Mouse (Mus musculus) layer of hippocampus, adult 18-20 months (tissue): ENCODE measurements at regions not wholly inside any gene's neighbourhood (a gene's known extent, or its start where the extent isn't known, plus 50 kb on each side); places are given as distances from the start of the nearest gene placed in this dataset.
"Not testable (repeated sequence)": the region's sequence is repeated elsewhere in the genome, so short reads cannot be mapped to it uniquely, and the experiment has no call there.

Source experiments
- DNase-seq, 2 experiments: peaks; one replicate each; pipeline ENCODE4 v3.0.0; 2022; ENCODE audit warnings: low spot score in 2 of 2

DNA sequence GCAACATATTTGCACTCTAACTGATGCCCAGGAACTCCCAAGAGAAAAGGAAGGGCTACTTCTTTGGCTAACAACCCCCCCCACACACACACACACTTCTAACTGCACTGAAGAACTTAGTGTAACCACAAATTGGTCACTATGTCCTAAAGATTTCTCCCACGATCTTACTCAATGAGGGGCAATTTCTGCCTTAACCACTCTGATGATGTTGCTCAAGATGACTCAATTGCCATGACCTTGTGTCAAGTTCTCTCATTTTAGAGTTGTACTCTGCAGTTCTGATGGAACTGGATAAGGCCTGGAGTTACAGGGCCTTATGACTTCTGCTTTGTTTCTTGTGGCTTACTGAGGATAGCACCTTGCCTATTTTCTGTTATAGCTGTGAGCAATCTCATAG, 81.7 kb downstream of the Sem1 start:
- no peak for DNase-seq

DNA sequence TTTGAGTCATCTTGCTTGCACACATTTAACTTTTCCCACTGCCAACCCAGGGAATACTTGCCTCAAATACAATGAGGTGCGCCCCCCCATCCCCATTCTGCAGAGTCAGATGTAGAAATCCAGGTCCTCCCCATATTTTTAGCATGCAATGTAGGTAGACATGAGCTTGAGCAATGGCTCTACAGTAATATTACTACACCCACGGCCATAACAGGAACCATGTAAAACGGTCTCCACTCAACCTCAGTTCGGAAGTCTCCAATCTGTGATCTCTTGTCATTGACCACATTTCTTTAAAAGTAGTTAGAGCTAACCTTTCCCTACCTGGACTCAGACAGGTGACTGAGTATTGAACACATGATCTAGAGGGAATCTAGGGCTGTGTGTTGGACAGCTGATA, 82.1 kb downstream of the Sem1 start:
- no peak for DNase-seq

DNA sequence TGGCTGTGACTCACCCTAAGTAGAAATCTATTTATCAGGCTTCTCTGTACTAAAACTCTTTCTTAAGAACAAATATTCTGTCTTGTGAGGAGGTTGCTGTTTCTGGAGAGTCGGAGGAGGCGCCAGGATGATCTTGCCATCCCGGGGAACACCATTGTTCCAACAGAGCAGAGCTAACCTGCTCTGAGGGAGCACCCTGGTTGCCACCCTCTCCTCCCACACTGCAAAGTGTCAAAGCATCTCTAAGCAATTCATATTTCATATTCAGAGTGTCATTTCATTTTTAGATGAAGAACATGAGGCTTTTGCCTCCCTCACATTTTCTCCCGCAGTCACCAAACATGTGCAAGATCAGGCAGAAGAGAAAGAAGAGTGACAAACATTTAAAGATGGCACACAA, 90.3 kb downstream of the Sem1 start:
- peak; percentile 21 to 58 for DNase-seq

DNA sequence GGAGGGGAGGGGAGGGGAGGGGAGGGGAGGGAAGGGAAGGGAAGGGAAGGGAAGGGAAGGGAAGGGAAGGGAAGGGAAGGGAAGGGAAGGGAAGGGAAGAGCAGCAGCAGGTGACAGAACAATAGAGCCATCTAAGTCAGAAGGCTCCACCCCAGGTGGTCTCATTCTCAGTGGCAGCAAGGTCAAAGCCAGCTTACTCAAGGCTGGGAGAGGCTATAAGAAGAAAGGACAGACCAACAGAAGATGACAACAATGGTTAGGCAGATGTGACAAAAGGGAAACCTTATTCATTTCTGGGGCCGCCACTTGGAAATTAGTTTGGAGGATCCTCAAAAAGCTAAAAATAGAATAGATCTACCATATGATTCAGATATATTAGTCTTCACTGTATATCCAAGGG, 96.9 kb downstream of the Sem1 start:
- DNase-seq = not testable (repeated sequence)

DNA sequence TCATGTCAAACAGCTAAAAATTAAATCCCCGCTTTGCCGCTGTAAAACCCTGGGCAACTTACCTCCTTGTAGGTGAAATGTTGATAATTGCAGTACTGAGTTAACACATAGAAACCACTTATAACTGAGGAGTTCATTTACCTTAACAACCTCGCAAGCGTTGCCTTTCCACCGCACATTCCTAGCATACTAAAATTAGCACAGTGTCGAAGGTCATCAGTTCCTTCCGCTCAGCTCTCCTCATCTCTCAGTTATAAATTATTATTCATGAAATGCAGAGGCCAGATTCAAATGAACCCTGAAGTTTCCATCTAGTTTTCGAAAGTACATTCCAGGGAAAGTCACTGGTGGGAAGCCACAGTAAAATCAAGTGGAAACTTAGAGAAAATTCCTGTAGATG, 108.1 kb downstream of the Sem1 start:
- no peak for DNase-seq

DNA sequence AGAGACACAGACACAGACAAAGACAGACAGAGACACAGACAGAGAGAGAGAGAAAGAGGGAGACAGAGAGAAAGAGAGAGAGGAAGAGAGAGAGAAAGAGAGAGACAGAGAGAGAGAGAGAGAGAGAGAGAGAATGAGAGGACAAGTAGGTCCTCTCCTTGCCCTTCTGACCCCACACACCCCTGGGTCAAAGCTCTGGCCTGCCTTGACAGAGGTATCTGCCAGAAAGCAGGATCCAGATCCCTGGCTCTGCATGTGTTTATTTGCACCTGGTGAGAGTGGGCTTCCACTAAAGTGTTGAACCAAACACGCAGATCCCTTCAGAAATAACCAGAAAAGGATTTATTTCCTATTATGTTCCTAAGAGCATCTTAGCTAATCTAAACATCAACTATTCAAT, 110.9 kb downstream of the Sem1 start:
- no peak for DNase-seq

DNA sequence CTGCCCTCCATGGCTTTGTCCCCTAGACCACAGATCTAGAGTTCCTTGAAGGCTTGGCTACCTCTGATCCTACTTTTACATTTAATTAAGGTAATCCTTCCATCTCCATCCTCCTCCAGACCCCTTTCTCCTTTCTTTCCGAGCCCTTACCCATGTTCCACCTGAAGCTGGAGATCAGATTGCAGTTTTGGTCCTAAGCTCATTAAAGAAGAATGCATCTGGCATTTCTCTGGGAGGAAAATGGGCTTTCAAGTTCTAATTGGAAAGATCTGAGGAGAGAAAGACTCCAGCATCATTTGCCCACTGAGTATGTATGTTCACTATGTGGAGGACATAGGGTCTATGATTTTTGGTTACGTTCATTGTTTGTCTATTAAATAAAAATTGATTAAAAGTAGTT, 112.2 kb downstream of the Sem1 start:
- DNase-seq = no peak

DNA sequence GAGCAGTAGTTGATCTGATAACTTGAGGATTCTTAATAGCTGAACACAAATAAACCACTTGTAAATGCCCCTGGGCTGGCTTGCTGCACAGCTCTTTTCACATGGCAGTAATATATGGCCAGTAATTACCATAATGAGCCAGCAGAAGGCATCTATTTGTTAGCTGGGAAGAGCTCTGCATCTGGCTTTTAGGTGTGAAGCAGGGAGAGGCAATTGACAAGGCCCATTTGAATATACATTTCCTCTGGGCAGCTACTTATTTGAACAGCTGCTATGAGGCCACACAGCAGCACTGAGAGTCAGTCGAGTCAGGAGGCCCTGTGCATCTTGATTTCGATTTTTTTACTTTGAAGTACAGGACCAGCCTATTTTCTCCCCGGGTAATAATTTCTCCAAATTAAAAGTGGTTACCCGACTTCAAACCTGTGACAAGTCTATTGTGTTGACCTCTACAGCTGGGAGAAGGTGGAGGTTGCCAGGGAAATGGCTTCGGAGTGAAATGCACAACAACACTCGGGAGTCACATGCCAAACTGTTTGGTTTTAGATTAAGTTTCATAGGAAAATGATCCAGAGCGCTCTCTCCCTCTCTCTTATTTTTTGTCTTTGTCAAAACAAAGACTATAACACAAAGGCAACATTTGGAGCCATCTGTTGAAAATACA, 114.5 kb downstream of the Sem1 start:
- DNase-seq = no peak

DNA sequence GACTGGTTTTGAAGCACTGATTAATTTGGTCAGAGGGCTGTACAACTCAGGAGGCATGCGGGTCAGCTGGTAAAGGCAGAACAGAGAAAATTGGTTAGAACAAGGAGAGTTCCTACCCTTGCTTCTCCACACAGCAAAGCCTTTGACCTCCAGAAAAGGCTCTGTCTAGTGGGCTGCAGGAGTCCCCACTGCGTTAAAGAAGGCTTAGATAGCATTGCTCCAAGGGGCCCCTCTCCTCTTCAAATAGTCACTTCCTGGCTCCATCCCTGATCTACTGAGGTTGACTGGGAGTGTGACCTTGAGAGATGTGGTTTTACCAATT, 118.6 kb downstream of the Sem1 start:
- DNase-seq = no peak

DNA sequence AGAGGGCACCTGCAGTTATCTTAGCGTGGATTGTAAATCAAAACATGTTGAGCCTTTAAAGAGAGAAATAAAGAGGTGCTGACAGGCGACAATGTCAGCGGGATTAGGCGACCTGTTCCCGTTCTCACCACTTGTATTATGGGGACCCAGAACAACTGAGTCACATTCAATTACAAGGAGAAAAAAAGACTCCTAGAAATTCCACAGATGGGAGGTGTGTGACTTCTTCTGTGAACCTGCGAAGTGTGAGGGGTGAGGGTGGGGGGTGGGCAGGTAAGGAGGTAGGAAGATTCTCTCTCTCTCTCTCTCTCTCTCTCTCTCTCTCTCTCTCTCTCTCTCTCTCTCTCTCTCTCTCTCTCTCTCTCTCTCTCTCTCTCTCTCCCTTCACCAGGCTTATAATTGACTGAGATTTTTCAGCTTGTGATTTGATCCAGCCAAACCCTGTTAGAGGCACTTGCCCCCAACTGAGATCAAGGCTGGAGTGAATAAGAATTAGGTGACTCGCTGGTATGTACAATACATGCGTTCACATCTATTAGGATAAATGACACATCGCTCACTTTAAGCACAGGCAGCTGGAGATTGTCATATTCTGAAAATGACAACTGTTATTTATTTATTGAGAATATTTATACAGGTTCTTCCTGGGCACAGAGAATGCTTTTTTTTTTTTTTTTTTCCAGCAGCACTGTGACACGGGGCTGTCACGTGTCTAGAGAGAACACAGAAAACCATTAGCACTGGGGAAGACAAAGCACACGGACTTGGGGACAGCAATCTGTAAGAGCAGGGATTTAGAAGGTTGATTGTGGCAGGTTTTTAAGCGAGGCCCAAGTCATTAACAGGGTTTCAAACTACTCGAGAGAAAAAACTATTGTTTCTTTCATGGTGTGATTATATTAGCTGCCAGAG, 119.2 kb downstream of the Sem1 start:
- DNase-seq = no peak

DNA sequence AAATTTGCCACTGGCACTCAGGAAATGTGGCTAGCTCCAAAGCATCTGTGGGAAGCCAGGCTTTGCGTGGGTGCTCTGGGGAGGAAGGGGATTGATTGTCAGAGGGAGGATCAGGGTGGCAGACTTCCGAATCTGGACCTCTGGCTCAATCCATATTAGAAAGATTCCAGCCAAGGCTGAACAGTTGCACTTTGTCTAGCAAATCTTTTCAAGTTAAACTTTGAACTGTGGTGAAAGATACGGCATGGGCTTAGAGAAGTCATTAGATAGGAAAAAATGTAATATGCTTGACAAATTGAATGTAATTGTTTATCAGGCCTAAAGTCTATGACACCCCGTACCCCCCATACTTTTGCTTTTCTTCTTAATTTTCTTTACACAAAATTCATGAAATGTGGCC, 120.7 kb downstream of the Sem1 start:
- DNase-seq = no peak

DNA sequence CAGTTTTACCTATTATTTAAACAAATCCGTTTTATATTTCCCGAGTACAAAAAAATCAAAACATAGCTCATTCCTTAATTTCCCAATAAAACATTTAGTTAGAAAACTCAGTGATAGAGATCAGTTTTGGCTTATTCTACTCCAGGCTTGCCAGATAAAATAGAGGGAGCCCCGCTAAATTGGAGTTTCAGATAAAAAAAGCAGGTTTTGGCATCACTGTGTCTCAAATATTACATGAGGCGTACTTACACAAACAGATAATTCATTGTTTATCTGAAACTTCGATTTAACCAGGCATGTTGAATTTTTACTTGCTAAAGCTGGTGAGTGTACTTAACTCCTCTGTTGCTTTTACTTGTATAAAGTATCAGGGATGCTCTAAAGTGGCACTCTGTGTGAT, 121.5 kb downstream of the Sem1 start:
- DNase-seq = no peak

DNA sequence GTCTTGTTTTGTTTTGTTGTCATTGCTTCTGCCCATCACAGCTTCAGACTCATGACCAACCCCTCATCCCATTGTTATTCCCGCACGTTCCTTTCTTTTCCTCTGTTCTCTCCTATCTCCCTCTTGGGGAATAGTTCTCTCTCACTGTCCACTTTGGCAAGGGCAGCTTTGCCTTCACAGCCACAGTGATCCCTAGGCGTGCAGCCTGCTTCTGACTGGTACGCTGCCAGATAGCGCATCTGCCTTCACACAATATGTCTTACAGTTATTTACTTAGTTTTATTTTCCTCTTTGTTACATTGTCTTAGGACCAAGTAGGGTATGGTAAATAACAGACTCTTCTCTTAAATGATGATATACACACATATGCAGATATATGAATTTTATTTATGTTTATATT, 122.9 kb downstream of the Sem1 start:
- DNase-seq = no peak

DNA sequence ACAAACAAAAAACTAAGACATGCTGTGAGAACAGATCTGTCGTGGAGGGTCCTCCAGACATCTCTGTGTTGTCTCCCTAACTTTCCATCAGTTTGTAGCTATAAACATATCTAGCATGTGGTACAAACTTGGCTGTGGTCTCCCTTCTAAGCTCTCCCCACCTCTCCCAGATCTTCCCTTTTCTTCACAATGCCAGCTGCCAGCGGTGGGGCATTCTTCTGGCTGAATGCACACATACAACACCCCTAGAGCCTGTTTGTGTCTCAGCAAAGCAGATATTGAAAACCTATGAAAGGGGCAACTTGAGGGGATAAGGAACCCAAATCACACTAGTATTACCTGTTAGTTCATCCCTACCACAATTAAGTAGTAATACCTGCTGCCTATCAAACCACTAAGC, 124.1 kb downstream of the Sem1 start:
- no peak for DNase-seq

DNA sequence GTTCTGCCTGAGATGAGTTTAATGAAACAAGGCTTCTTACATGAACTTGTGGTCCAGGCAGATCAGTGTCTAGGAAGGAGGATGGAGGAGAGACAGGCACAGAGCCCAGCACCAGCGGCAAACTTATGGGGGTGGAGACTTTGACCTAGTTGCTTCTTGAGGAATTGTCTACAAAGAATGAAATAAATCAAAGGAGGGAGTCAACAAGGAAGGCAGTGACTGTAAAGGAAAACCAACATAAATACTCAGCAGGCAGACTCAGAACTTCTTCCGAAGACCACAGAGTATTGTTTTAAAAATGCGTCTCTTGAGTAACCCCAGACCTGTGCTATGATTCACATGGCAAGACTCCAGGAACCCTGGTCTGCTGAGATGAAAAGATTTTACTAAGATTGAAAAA, 143.6 kb downstream of the Sem1 start:
- DNase-seq = no peak

DNA sequence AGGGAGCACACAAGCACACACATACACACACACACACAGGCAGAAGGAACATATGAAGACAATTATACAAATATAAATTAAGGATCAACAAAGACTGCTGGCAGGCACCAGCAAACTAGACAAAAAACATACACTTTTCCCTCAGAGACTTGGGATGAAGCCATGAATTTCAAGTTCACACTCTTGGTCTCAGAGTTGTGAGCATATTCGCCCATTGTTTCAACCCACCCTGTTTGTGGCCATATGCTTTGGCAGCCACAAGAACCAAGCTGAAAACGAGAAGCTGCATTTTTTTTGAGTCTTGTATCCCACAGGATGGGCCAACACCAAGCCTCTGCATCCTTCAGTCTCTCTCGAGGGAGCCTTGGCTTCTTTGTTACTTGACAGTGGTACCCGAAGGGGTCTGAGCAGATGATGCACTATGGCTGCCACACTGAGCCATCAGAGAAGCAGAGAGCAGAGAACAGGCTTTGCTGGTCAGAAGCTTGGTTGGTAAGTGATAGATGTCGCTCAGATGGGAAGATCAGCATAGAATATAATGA, 144.1 kb downstream of the Sem1 start:
- no peak for DNase-seq

DNA sequence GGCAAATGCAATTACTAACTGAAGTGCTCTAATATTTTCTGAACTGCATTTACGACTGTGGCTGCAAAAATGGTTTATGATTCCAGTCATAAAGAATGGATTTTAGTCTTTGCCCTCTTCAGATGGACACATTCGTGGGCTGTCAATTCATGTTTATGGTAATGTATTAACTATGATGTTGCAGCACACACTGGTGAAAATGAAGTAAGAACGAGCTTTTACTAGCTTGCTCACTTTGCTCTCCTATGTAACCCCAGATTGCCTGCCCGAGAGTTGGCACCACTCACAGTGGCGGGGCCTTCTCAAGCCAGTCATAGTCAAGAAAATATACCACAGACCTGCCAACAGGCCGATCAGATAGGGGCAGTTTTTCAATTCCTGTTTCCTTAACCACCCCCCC, 145.3 kb downstream of the Sem1 start:
- DNase-seq = no peak

DNA sequence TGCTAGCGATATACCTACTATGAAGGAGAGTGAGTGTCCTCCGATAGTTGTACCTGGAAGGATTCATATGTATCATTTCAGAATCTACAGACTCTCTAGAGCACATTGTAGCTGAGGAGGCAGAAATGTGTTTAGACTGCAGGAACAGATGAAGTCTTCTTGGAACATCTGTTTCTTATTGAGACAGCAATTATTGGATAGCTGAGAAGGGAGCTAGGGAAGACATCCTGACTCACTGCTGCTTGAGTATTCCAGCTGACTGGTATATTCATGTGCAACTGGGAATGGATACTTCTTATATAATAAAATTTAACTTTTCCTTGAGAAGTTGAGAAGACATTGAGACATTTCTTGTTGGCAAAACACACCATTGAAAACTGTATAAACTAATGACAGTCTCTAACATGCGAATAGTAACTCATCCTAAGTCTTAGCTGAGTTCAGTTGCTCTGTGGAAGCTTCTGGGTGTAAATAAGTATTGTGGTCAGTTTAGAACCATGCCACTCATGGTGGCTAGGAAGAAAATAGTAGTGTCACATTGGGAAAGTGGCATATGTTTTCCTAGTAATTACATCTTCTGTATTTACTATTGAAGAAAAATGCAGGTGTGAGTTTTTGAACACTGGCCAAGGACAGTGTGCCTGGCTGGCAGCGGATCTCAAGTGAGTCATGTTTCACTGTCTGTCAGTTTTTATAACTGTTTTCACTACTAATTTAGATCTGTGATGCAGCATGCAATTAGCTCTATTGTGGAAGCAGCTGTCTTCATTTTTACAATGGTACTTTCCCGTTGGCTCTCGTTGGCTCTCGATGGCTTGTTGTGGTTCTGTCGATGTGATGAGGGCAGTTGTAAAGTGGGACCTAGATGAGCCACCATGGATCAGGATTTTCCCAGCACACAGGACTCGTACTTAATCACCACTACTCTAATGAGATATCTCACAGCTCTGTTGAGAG, 163.5 kb downstream of the Sem1 start:
- peak; percentile 1 to 16 for DNase-seq

DNA sequence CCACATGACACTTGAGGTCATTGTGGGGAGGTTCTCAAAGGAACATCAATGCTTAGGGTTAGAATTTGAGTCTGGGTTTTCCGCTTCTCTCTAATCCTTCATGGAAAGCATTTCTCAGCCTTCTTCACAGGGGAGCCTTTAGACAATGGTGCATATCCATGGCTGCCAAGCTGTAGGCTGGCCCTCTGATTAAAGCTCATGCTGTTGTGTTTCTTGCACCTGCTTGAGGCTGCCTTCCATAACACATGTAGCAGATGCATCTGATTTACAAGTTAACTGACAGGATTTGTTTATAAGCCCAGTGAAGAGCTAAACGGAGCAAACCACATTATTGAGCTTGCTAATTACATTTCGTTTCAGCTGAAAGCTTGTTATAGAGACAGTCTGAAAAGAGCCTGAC, 180.5 kb downstream of the Sem1 start:
- DNase-seq = no peak

DNA sequence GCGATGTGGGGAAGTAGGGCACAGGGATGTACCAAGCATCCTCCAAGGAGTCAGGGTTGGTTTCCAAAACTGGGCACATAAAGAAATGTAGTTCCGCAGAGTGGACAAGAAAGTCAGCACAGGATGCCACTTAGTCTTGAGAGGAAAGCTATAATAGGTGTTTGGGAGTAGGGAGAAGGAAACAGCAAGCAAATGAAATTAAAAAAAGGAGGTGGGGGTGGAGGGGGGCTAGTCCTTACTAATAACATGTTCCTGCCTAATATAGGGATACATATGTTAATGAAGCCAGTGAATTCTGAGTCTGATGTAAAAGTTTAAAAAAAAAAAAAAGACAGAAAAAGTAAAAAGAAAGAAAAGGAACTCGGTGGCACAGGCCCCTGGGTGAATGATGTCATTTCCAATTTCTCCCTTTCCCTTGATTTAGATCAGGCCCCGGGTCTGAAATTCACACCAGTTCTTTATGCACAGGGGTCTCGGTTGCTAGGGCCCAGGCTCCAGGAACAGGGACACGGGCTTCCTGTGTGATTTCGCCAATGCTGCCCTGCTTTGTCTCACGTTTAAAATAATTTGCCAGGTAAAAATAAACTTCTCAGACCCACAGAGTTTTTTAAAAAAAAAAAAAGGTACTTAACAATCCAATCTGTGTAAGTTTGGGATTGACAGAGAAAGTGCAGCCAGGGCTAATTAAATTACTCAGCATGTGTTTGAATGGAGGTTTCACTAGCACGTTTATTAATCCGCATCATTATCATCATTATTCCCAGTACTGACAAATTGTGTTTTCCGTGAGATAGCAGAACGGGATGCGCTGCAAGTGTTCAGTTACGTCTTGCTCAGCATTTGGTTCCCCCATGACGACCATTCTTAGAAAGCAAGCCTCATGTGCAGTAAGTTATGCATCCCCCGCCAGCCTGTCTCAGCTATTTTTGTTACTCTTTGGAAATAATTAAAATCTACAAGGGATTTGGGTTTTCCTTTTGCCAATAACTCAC, 172.8 kb upstream of the Slc25a13 start:
- DNase-seq = peak in 1 of 2 experiments; percentile 13
